Mouse (Mus musculus) neural tube, embryonic 15.5 days (tissue): ENCODE measurements at regions not wholly inside any gene's neighbourhood (a gene's known extent, or its start where the extent isn't known, plus 50 kb on each side); places are given as distances from the start of the nearest gene placed in this dataset.

Experiments
- ATAC-seq: fragments of 200-750 bp; cut with Nextera tagmentation; 2 replicates; pipeline ENCODE4 v1.8.0; 2017; ENCODE audit warnings: mild to moderate bottlenecking, moderate TSS enrichment, moderate library complexity; ENCODE audit not compliant: low FRiP score
- H3K27ac ChIP-seq: fragments of 300-500 bp; sonication (generic); replicated peaks from 2 replicates; pipeline ENCODE4 v1.5.1; 2015; ENCODE audit warnings: mild to moderate bottlenecking, inconsistent platforms
- H3K27me3 ChIP-seq: fragments of 300-500 bp; sonication (generic); replicated peaks from 2 replicates; pipeline ENCODE4 v1.6.1; 2015; ENCODE audit warnings: inconsistent platforms
- H3K36me3 ChIP-seq: fragments of 300-500 bp; sonication (generic); 2 replicates; pipeline ENCODE4 v1.6.1; 2015; ENCODE audit warnings: inconsistent platforms
- H3K4me1 ChIP-seq: fragments of 300-500 bp; sonication (generic); 2 replicates; pipeline ENCODE4 v1.6.1; 2015; ENCODE audit warnings: inconsistent platforms
- H3K4me2 ChIP-seq: fragments of 300-500 bp; sonication (generic); 2 replicates; pipeline ENCODE4 v1.6.1; 2015; ENCODE audit warnings: inconsistent platforms, mild to moderate bottlenecking, moderate library complexity
- H3K4me3 ChIP-seq: fragments of 300-500 bp; sonication (generic); replicated peaks from 2 replicates; pipeline ENCODE4 v1.5.1; 2015; ENCODE audit warnings: mild to moderate bottlenecking, inconsistent platforms
- H3K9ac ChIP-seq: fragments of 300-500 bp; sonication (generic); replicated peaks from 2 replicates; pipeline ENCODE4 v1.6.1; 2015; ENCODE audit warnings: mild to moderate bottlenecking, inconsistent platforms
- H3K9me3 ChIP-seq: fragments of 300-500 bp; sonication (generic); replicated peaks from 2 replicates; pipeline ENCODE4 v1.6.1; 2016; ENCODE audit warnings: inconsistent platforms
- WGBS: fragments of 180-500 bp; shearing (Covaris S2); methylation state at CpG from one replicate; pipeline ENCODE4 v1.1.7; 2015; ENCODE audit warnings: mixed read lengths; 5-methylcytosine and 5-hydroxymethylcytosine counted together

GRCm38 (mm10) chr3:119653007-119653565 is 131.2 kb downstream of the Ptbp2 start:
- WGBS = 98% methylated on average over 14 of the region's 14 CpGs
- Histone ChIP-seq H3K4me3 (no peak overlapping the region), H3K4me2 (no peak overlapping the region), H3K27me3 (no peaks in the 10 kb centered on the region), H3K4me1 (no peaks in the 10 kb centered on the region), H3K9me3 (no peaks in the 10 kb centered on the region), H3K9ac (no peak overlapping the region), H3K36me3 (no peaks in the 10 kb centered on the region), H3K27ac (no peak overlapping the region)
- no peak for ATAC-seq

GRCm38 (mm10) chr3:119638633-119639032 is 145.6 kb downstream of the Ptbp2 start:
- WGBS = 64% methylated on average over 3 of the region's 3 CpGs
- no peak for ATAC-seq
- Histone ChIP-seq H3K4me1 (no peaks in the 10 kb centered on the region), H3K36me3 (no peaks in the 10 kb centered on the region), H3K27ac (no peak overlapping the region), H3K27me3 (no peaks in the 10 kb centered on the region), H3K4me3 (no peak overlapping the region), H3K9me3 (no peaks in the 10 kb centered on the region), H3K4me2 (no peak overlapping the region), H3K9ac (no peak overlapping the region)

- H3K36me3 ChIP-seq = no peaks in the 10 kb centered on the region
- no peak overlapping the region for H3K9ac ChIP-seq
- no peak overlapping the region for H3K4me2 ChIP-seq
- no peaks in the 10 kb centered on the region for H3K9me3 ChIP-seq
- H3K27me3 ChIP-seq = no peaks in the 10 kb centered on the region
- H3K4me3 ChIP-seq = no peak overlapping the region
- WGBS = 30% methylated on average over 3 of the region's 3 CpGs
- ATAC-seq = no peak
- H3K4me1 ChIP-seq = no peaks in the 10 kb centered on the region
- H3K27ac ChIP-seq = no peak overlapping the region
Measured at GRCm38 (mm10) chr3:119635641-119636040, 148.6 kb downstream of the Ptbp2 start.

- WGBS = 90% methylated on average over 2 of the region's 2 CpGs
- no peak for ATAC-seq
Measured at GRCm38 (mm10) chr3:119633516-119633915, 150.8 kb downstream of the Ptbp2 start.

DNA sequence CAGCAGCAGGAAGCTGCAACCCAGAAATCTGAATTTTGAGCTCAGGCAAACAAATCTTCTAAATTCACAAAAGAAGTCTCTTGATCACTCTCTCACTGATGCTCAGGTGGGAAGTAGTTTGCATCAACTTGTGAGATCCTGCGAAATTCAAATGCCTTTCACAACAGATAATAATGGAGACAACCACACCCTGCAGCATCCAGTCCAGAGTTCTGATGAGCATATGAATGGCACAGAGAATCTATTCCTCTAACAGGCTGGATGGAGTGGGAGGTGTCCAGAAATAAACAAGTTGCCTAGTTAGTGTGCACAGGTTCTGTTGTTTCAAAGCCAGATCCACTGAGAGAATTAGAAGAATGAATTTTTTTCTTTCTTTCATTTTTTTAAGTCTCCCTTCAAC is 178.2 kb downstream of the Ptbp2 start:
- 91% methylated on average over 1 of the region's 1 CpGs for WGBS
- no peaks in the 10 kb centered on the region for H3K9me3 ChIP-seq
- H3K4me1 ChIP-seq = no peaks in the 10 kb centered on the region
- no peak for ATAC-seq
- H3K9ac ChIP-seq = no peak overlapping the region
- no peaks in the 10 kb centered on the region for H3K27me3 ChIP-seq
- H3K36me3 ChIP-seq = no peaks in the 10 kb centered on the region
- H3K27ac ChIP-seq = no peak overlapping the region
- no peak overlapping the region for H3K4me3 ChIP-seq
- no peak overlapping the region for H3K4me2 ChIP-seq

More at GRCm38 (mm10) chr3:119633516-119633915, 150.8 kb downstream of the Ptbp2 start:
- no peak overlapping the region for H3K27ac ChIP-seq
- no peak overlapping the region for H3K9ac ChIP-seq
- no peak overlapping the region for H3K4me3 ChIP-seq
- no peaks in the 10 kb centered on the region for H3K9me3 ChIP-seq
- H3K4me2 ChIP-seq = no peak overlapping the region
- no peaks in the 10 kb centered on the region for H3K36me3 ChIP-seq
- H3K4me1 ChIP-seq = no peaks in the 10 kb centered on the region
- H3K27me3 ChIP-seq = no peaks in the 10 kb centered on the region

DNA sequence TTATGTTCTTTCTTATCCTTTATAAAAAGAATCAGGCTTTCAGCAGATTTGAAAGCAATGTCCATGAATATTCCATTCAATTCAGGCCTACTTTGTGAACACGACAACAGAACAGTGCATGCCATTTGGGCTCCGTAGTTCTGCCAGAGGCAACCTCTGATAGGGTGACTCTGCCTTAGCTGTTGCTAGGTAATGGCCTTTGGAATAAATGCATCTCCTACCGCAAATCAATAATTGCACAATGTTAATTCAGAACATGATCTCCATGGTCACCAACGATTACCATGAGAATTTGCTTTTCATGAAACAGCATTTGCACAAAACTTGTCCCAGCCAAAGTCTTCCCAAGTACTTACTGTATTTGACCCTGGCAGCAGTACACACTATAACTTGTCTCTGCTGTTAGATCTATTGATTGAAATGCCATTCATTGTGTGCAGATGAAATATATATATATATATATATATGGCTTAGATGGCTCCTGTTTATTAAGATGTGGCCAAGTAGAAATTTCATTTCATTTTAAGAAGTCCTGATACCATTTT is 195.3 kb downstream of the Ptbp2 start:
- no peak overlapping the region for H3K4me3 ChIP-seq
- WGBS = 22% methylated on average over 4 of the region's 4 CpGs
- H3K4me1 ChIP-seq = no peaks in the 10 kb centered on the region
- H3K27ac ChIP-seq = no peak overlapping the region
- no peaks in the 10 kb centered on the region for H3K36me3 ChIP-seq
- no peak overlapping the region for H3K9ac ChIP-seq
- H3K9me3 ChIP-seq = no peaks in the 10 kb centered on the region
- no peak overlapping the region for H3K4me2 ChIP-seq
- no peak for ATAC-seq
- no peaks in the 10 kb centered on the region for H3K27me3 ChIP-seq

GRCm38 (mm10) chr3:119587971-119588370 is 196.3 kb downstream of the Ptbp2 start:
- no peak overlapping the region for H3K9ac ChIP-seq
- H3K9me3 ChIP-seq = no peaks in the 10 kb centered on the region
- ATAC-seq = no peak
- no peaks in the 10 kb centered on the region for H3K27me3 ChIP-seq
- WGBS = 77% methylated on average over 2 of the region's 2 CpGs
- no peak overlapping the region for H3K27ac ChIP-seq
- H3K4me2 ChIP-seq = no peak overlapping the region
- no peaks in the 10 kb centered on the region for H3K4me1 ChIP-seq
- H3K36me3 ChIP-seq = no peaks in the 10 kb centered on the region
- H3K4me3 ChIP-seq = no peak overlapping the region

GRCm38 (mm10) chr3:119575516-119575915 is 208.8 kb downstream of the Ptbp2 start:
- no peak overlapping the region for H3K27ac ChIP-seq
- ATAC-seq = no peak
- H3K9ac ChIP-seq = no peak overlapping the region
- no peak overlapping the region for H3K4me3 ChIP-seq
- WGBS = 83% methylated on average over 3 of the region's 3 CpGs
- H3K4me1 ChIP-seq = 0 out of 2 replicates have a peak, but pooled peaks cover 3% of the 10 kb centered on the region
- no peak overlapping the region for H3K4me2 ChIP-seq
- H3K36me3 ChIP-seq = no peaks in the 10 kb centered on the region
- H3K9me3 ChIP-seq = no peaks in the 10 kb centered on the region
- no peaks in the 10 kb centered on the region for H3K27me3 ChIP-seq

DNA sequence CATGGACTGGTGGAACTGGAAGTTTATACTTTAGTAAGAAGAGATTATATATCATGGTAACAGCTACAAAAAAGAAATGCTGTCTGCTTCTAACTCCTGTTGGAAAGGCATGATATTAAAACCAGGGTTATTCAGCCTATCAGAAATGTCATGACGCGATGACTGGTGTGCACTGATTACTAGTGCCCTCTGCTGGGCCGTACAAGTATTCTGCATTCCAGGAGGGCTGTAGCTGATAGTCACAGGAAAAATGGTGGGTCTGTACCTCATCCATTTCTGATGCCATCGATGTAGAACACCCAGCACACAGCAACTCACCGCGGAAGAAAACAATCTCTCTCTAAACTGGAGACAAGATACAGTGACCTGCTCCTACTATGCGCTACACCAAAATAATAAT is 246.4 kb downstream of the Ptbp2 start:
- no peak for ATAC-seq

GRCm38 (mm10) chr3:119524510-119525123 is 259.6 kb downstream of the Ptbp2 start:
- Histone ChIP-seq H3K9ac (no peak overlapping the region), H3K4me2 (no peak overlapping the region), H3K4me3 (no peak overlapping the region), H3K27me3 (no peaks in the 10 kb centered on the region), H3K4me1 (no peaks in the 10 kb centered on the region), H3K36me3 (no peaks in the 10 kb centered on the region), H3K9me3 (no peaks in the 10 kb centered on the region), H3K27ac (no peak overlapping the region)
- 49% methylated on average over 10 of the region's 10 CpGs for WGBS
- ATAC-seq = no peak

More for the DNA sequence above, 246.4 kb downstream of the Ptbp2 start:
- Histone ChIP-seq H3K9ac (no peak overlapping the region), H3K36me3 (no peaks in the 10 kb centered on the region), H3K4me3 (no peak overlapping the region), H3K27me3 (no peaks in the 10 kb centered on the region), H3K4me1 (no peaks in the 10 kb centered on the region), H3K4me2 (no peak overlapping the region), H3K27ac (no peak overlapping the region), H3K9me3 (no peaks in the 10 kb centered on the region)
- 81% methylated on average over 7 of the region's 7 CpGs for WGBS

DNA sequence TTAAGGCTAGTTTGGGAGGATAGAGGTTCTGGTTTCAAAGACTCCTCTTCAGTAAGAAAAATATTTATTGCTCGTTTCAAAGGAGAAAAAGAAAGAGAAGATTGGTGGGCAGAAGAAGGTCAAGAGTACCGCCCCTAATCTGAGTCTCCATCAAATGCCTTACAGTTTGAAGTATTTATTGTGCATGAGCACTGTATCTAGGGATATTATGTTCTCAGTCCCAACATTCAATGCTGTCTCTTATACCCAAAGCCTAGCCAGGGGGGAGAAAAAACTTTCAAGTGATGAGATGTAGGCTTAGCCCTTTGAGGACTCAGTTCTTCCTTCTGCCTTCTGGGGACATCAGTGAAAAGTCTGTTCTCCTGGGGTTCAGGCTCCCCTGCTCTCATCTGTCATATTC is 271.7 kb downstream of the Ptbp2 start:
- ATAC-seq = no peak
- no peak overlapping the region for H3K4me3 ChIP-seq
- no peaks in the 10 kb centered on the region for H3K9me3 ChIP-seq
- no peak overlapping the region for H3K4me2 ChIP-seq
- WGBS = 81% methylated on average over 2 of the region's 2 CpGs
- no peaks in the 10 kb centered on the region for H3K4me1 ChIP-seq
- H3K27me3 ChIP-seq = no peaks in the 10 kb centered on the region
- no peaks in the 10 kb centered on the region for H3K36me3 ChIP-seq
- H3K9ac ChIP-seq = no peak overlapping the region
- no peak overlapping the region for H3K27ac ChIP-seq

DNA sequence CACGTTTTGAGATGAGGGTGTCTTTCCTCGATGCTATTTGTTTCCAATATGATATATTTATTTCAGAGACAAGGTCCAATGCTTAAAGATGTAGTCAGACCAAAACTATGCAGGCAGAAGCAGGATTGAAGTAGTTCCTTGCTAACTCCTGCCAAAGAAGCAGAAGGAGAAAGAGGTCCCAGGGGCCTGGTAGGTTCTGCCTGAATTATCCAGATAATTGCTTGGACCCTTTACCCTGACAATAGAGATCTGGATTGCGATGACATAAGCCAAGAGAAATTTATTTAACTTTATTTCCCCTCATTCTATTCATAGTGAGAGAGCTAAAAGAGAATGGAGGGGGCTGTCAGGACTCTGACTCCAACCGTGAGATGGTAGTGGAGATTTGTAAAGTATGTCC is 275.1 kb downstream of the Ptbp2 start:
- H3K27me3 ChIP-seq = no peaks in the 10 kb centered on the region
- H3K4me1 ChIP-seq = no peaks in the 10 kb centered on the region
- WGBS = 43% methylated on average over 4 of the region's 4 CpGs
- no peak overlapping the region for H3K9ac ChIP-seq
- no peaks in the 10 kb centered on the region for H3K36me3 ChIP-seq
- H3K4me3 ChIP-seq = no peak overlapping the region
- no peak for ATAC-seq
- H3K27ac ChIP-seq = no peak overlapping the region
- no peaks in the 10 kb centered on the region for H3K9me3 ChIP-seq
- H3K4me2 ChIP-seq = no peak overlapping the region
